Mouse (Mus musculus): Measurements from ENCODE around the gene Rab11fip4.

GRCm38 (mm10) chr11:79715316-79715715 is 124.3 kb downstream of the Rab11fip4 start:
- TF ChIP-seq EP300 (IDR thresholded peaks at IDR 0.05; ENCODE audit: low read depth), result no peak
- TF ChIP-seq CTCF (IDR thresholded peaks at IDR 0.05; ENCODE audit: low read depth), result no peak
